Mouse (Mus musculus): Measurements from ENCODE around the gene Frmd4a.

Frmd4a gene

GRCm38 (mm10) chr2:4017528-4018288 is at the start of gene Frmd4a:
Gene Frmd4a, plus strand, starts transcription at chr2:4017717.
- no peak for DNase-seq

DNA sequence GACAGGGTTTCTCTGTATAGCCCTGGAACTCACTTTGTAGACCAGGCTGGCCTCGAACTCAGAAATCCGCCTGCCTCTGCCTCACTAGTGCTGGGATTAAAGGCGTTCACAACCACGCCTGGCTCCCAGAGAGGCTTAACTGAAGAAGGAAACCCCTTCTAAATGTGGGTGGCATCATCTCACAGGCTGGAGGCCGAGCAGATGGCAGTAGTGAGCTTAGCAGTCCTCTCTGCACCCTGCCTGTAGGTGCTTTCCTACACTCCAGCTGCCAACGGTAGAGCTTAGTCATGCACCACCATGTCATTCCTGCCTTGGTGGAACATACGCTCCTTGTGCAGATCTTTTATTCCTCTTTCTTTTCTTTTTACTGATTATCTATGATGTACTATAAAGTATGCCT is 28.6 kb upstream of the Frmd4a start:
- no peak for DNase-seq

DNA sequence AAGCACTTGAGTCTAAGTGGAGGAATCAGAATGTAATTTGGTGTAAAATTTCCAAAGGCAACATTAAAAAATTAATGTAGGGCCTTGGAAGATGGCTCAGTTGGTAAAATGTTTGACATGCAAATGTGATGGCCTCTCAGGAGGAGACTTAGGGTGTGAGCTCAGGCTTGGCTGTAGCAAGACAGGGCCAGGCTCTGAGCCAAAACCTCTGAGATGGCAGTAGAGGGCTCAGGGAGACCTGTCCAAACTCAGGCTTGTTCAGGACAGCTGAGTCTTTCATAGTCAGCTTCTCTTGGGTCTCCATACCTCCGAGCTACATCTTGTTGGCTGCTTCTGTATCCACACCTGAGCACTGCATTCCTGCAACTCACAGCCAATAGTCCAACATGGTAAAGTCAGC is 27.1 kb upstream of the Frmd4a start:
- no peak for DNase-seq

- no peak for DNase-seq
Observed at GRCm38 (mm10) chr2:4018431-4018876, 937 bp downstream of the Frmd4a start.

GRCm38 (mm10) chr2:4018909-4019308 is 1.4 kb downstream of the Frmd4a start:
- no peak for DNase-seq

DNA sequence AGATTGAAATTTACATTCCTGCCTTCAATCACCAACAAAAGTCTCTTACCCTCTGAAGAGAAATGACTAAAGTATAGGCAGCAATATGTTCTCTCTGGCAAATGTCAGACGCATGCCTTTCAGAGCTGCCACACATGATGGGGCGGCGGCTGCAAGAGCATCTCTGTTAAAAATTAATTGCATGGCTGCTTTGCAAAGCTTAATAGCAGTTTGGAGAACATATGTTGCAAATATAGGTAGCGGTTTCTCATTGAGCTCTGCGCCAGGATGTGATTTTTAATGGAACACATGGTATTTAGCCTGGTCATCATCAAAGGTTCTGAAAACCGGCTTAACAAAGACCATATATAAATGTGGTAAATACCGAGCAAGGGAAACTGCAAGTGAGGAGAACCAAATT is 7.4 kb downstream of the Frmd4a start:
- no peak for DNase-seq

- no peak for DNase-seq
Observed at GRCm38 (mm10) chr2:4029031-4029747, 11.7 kb downstream of the Frmd4a start.

DNA sequence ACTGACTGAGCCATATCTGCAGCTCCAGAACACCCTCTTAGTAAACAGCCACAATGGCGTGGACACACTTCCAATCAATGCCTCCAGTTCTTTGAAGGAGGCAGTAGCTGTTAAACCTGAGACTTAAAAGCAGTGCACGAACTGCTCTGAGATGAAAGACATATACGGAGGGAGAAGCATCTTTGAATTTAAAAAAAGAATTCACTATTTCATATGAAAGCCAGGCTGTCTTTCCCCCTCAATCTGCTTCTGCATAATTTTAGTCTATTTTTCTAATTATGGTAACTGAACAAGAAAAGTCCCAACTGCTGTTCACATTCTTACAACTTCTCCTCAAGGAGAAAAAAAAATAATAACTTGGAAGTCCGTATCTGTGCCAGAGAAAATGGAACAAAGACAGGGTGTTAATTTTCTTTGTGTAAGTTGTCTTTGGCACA is 18.7 kb downstream of the Frmd4a start:
- DNase-seq: no peak

DNA sequence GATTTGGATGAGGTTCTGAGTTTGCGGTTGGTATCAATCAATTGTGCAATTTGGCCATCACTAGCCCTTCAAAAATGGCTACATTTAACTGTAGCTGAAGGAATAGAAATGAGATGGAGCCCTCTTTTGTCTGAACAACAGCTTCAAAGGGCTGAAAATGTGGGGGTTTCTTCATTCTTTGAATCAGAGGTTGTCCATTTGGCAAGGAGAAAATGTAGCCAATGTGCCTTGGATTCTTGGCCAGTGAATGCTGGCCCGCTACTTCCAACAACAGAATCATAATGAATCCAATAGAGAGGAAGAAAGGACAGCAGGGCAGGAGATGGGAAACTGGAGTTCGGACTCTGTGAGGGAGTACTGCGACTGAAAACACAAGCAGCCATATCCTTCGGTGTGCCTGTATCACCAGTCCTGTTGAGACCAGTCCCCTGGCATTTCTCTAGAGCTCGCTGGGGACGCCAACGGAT is 19.2 kb downstream of the Frmd4a start:
- DNase-seq: no peak

DNA sequence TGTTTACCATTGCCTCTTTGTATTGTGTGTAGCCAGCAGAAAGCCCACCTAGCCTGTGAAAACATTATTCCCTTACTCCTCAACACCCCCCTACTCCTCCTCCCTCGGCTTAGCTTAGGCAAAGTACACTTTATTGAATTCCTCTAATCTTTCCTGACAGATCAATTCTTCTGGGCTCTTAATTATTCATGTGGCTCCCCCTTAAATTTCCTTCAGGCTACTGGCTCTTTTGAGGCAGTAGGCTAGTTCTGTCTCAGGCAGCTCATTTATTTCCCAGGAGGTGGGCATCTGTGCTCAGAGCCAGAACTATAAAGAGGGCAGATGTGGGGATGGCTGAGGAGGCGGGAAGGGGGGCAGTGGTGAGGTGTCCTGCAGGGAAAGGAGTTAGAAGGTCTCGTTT is 24.5 kb downstream of the Frmd4a start:
- DNase-seq: no peak

GRCm38 (mm10) chr2:4055481-4055880 is 38.0 kb downstream of the Frmd4a start:
- no peak for DNase-seq

GRCm38 (mm10) chr2:4060675-4061074 is 43.2 kb downstream of the Frmd4a start:
- no peak for DNase-seq

DNA sequence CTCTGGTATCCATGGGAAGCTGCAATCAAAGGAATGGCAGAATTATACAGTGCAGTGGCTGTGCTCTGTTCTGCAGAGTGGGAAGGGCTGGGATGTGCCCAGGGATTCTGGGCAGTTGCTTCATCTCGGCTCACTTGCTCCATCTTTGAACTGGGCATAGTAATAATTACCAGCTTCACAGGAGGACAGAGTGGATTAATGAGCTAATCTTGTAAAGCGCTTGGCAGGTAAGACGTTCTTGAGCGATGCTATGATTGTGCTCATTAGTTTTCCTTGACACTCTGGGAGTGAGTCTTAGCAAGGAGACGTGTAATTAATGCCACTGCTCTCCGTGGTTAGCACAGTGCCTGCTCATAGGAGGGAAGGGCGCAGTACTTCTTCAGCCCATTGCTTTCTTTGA is 54.3 kb downstream of the Frmd4a start:
- no peak for DNase-seq

- no peak for DNase-seq
Observed at GRCm38 (mm10) chr2:4083877-4084276, 66.4 kb downstream of the Frmd4a start.

GRCm38 (mm10) chr2:4097601-4098000 is 80.1 kb downstream of the Frmd4a start:
- DNase-seq: no peak

GRCm38 (mm10) chr2:4098948-4099776 is 81.6 kb downstream of the Frmd4a start:
- no peak for DNase-seq

GRCm38 (mm10) chr2:4099777-4100104 is 82.2 kb downstream of the Frmd4a start:
- no peak for DNase-seq

- DNase-seq: no peak
Observed at GRCm38 (mm10) chr2:4101370-4101769, 83.9 kb downstream of the Frmd4a start.

GRCm38 (mm10) chr2:4113303-4113920 is 95.9 kb downstream of the Frmd4a start:
- DNase-seq: no peak

DNA sequence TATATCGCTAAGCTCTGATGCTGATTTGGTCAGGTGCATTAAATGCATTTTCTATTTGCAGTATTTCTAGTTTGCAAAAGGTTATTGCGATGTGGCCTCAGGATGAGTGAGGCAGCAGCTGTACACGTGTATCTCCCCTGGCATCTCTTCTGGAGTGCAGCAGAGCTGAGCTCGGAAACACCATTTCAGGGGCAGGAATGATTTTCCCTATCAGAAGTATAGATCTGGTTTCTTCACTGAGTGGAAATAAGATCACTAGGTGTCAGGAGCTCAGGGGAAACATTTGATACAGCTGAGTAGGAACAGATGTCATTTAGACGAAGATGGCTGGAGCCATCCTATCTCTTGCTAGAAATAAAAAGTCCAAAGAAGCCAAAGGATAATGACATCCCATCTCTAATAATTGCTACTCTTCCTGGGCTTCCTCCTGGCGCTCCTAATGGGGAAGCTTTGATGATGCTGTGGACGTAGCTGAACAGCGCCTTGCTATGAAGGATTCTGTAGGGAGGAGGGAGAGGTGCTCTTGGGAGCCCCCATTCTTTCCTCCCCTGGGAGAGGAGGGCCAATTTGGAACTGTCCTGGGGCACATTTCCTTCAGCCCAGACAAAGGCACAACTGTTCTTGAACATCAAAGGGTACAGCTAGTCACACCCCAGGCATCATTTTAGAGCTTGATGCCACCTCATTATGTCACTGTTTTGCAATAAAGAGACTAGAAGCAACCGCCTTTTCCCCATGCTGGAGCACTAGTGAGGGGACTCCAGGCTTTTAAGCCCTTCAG is 102.4 kb downstream of the Frmd4a start:
- no peak for DNase-seq

DNA sequence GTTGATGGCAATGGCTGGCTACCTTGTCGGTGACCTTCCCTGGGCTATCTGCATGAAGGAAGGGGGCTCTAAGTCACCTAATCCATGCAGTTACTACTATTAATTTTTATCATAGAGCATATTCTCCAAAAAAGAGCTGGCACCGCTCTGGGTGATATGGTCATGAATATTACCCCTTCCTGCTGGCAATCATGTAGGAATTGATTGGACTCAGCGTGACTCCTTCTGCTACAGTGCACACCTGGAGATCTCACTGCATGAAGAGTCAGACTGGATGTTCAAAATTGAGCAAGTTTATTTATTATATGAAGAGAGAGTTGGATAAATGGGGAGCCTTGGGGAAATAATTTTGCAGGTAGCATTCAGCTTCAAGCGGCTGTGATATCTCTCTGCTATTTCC is 113.7 kb downstream of the Frmd4a start:
- no peak for DNase-seq

DNA sequence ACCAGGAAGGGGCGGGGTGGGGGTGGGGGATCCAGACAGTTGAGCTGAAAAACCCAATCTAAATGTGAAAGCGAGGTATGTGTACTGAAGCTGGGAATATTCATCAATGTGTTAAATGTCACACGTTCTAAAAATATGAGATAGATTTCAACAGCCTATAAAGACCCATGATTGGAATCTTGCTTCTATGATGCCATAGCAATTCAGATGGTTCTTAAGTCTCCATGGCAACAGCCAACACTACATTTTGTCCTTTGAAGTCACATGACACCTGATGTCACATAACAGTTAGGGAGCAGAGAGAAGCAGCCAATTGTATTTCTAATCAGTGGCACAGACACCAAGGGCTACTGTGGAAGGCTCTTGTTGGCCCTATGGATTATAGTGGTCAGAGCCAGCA is 120.0 kb downstream of the Frmd4a start:
- DNase-seq: no peak
